Mouse (Mus musculus) testis, adult 2 months (tissue): ENCODE data around the gene Itpr1.

Source experiments
- CTCF ChIP-seq: fragments of 200-500 bp; IDR thresholded peaks from 2 replicates; pipeline ENCODE4 v1.5.1; 2012; ENCODE audit warnings: low read depth, mild to moderate bottlenecking, inconsistent platforms, low read length, moderate library complexity; ENCODE audit not compliant: control insufficient read depth, insufficient read depth, insufficient replicate concordance
- POLR2A ChIP-seq: fragments of 200-500 bp; IDR thresholded peaks from 2 replicates; pipeline ENCODE4 v1.6.1; 2012; ENCODE audit warnings: low read depth, mild to moderate bottlenecking, inconsistent platforms, low read length, moderate library complexity; ENCODE audit not compliant: control insufficient read depth

DNA sequence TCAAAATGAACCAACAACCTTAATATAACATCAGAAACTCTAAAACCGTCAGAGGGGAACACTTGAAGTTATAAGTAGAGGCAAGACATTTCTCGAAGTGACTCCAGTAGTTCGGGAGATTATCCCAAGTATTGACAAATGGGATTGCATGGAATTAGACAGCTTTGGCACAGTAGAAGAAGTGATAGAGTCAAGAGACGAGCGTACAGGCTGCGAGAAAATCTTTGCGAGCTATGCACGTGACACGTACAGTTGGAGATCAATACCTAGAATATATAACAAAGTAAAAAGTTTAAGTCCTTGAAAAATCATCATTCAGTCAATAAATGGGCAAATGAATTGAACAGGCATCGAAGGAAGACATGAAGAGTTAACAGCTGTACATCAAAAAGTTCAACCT is 112.5 kb downstream of the Itpr1 start:
- TF ChIP-seq POLR2A = no peak
- no peak for TF ChIP-seq CTCF
